Mouse (Mus musculus): ENCODE measurements around the gene Cdc14a.
A peak's percentile ranks its signal among the peaks of the same experiment; 100 is the strongest.

Cdc14a gene

GRCm38 (mm10) chr3:116423353-116424159 is at the start of gene Cdc14a:
Cdc14a (minus strand) TSS chr3:116424032.
- peak; percentile 87 for DNase-seq (ENCODE audit: low read depth, low spot score)

GRCm38 (mm10) chr3:116465709-116466108 is 41.9 kb upstream of the Cdc14a start:
- no peak for DNase-seq (ENCODE audit: low read depth, low spot score)

DNA sequence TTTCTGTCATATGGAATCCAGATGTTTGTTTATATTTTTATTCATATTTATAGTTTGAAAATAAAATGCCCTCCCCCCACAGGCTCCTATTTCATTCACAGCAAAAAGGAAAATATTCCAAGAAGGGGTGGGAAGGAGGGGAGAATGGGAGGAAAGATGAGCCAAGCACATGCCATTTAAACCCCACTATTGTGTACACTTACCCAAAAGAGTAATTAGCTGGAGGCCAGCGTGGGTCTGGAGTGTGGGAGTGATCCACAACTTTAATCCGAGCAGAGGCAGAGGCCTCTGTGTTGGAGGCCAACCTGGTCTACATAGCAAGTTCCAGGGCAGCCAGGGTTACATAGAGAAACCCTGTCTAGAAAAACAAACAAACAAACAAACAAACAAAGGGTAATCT is 40.5 kb upstream of the Cdc14a start:
- no peak for DNase-seq (ENCODE audit: low read depth, low spot score)

DNA sequence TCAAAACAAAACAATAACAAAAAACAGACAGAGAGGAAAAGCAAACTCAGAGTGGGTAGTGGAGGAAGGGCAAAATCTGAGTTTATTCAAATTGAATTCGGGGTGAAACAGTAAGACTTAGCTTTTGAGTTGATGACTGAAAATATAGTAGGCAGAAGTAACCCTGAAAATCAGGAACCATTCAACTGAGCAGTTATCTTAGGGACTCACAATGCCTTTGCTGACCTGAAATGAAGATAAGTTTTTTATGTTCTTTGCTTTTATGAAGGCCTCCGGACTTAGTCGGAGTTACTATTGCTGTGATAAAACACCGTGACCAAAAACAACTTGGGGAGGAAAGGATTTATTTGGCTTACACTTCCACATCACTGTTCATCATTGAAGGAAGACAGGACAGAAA is 37.2 kb upstream of the Cdc14a start:
- DNase-seq (ENCODE audit: low read depth, low spot score), result no peak

DNA sequence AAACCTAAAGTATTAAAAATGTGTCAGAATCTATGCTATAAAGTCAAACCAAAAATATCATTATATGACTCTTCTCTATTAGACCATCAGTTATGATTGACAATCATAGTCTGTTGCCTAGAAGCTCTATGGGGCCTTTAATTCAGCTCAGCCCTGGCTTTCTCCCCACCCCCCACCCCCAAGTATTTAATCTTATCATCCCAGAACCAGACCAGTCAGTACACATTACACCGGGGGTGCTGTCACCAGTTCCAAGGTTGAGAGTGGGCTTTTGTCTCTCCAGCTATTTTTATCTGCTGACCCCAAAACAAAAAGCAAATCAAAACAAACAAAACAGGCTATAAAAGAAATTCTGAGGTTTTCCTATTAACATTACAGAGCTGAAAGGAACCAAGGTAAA is 30.7 kb upstream of the Cdc14a start:
- no peak for DNase-seq (ENCODE audit: low read depth, low spot score)

DNA sequence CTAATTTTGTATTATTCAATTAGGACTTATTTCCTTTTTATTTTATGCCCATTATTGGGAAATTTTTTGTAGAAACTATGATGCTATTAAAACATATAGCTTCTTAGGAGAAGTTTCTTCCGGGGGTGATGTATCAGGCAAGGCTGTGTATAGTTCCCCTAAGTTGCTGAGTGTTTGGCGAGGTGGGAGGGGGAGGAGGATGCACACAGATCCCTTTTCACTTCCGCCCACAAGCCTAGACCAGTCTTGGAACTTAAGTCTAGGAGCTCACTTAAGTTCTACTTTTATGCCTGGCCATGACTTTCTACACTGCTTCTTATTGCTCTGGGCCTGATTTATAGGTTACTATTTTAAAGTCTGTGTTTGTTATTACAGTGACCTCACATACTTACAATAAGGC is 26.9 kb upstream of the Cdc14a start:
- peak; percentile 30 for DNase-seq (ENCODE audit: low read depth, low spot score)

DNA sequence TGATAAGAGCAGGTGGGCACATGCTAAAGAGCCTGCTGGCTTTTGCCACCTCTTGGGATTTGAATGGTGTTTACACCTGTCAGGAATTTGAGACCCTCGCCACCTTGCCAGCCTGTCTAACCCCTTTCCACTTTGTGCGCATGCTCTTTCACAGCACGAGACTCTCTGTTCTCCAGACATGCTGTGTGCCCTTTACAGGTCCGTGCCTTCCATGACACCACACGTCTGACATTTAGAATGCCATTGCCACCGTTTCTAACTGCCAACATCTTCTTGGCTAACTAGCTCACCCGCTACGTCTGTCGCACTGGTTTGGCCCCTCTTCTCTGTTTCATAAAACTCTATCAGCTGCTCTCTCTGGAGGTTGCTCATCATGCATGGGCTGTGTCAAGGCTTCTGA is 20.5 kb upstream of the Cdc14a start:
- no peak for DNase-seq (ENCODE audit: low read depth, low spot score)

- no peak for DNase-seq (ENCODE audit: low read depth, low spot score)
These were observed 19.0 kb upstream of the Cdc14a start for GRCm38 (mm10) chr3:116442788-116443187.

DNA sequence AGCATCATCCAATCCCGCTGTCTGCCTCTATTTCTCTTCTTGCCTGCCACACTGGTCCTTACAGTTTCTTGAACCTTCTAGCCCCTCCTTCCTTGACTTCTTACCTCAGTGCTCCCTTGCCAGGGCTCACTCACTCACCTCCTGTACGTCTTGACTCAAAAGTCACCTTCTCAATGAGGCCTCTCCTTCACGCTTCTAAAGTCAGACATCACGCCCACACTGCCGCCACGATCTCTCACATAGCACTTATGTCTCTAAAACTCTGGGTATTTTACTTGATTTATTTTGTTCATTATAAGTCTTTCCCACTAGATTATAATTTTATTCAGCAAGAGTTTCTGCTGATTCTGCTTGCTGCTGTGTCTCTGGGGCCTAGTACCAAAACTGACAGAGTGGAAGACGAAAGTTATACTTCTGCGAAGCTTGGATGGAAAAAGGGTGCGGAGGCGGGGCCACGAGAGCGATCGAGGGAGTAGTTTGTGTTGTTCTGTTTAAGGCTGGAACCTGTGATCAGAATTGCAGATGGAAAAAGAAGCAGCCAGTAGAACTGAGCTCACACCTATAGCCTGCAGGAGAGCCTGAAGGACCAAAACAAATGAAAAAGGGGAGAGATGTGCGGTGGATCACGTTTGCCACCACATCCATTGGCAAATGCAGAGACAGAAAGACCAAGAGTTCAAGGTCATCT is 17.8 kb upstream of the Cdc14a start:
- no peak for DNase-seq (ENCODE audit: low read depth, low spot score)

DNA sequence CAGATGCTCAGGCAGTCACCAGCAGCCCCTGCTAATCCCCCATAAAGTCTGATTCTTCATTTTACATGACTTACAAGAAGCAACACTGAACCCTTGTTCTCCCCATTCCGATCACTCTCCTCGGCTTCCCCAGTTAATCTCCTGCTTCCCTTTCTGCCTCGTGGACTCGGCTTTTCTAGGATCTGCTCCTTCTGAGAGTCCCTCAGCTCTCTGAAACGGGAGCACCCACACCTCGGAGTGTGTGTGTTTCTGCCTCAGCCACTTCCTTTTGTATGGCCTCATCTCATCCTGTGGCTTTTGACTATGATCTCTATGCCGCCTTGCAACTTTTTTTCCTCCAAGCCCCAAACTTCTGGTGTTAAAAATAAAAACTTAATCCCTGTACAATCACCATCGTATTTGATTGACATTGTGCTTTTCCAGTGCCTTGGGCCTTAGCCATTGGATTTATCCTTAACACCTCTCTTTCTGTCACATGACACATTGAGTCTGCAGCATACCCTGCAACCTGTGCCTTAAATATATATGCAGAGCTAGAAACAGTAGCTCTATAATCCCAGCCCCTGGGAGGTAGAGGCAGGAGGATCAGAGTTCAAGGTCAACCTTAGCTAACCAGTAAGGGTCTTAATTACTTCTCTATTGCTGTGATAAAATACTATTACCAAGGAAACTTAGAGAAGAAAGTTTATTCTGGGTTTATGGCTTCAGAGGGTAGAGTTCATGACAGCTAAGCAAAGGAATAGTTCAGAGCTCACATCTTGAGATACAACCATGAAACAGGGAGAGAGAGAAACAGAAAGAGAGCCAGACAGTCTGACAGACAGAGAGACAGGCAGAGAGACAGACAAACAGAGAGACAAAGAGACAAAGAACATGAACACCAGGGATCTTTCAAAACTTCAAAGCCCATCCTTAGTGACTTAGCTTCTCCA is 16.5 kb upstream of the Cdc14a start:
- DNase-seq (ENCODE audit: low read depth, low spot score), result no peak

GRCm38 (mm10) chr3:116436811-116437601 is 13.2 kb upstream of the Cdc14a start:
- no peak for DNase-seq (ENCODE audit: low read depth, low spot score)

GRCm38 (mm10) chr3:116436113-116436512 is 12.3 kb upstream of the Cdc14a start:
- DNase-seq (ENCODE audit: low read depth, low spot score), result no peak

GRCm38 (mm10) chr3:116434757-116435156 is 10.9 kb upstream of the Cdc14a start:
- no peak for DNase-seq (ENCODE audit: low read depth, low spot score)

DNA sequence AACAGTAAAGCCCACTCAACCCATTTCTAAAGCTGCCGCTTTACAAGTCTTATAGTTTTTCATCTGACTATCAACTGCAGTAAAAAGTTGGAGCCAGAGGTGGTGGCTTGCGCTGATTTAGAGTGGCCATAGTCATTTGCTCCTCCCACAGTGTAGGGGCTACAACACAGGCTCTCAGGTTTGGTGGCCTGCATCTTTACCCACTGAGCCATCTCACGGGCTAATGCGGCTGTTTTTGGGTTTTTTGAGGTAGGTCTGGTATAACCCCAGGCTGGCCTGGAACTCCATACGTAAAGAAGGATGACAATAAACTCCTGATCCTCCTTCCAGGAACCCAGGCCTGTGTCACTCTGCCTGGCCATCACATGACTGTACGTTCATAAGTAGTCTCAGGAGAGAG is 2.1 kb upstream of the Cdc14a start:
- DNase-seq (ENCODE audit: low read depth, low spot score), result no peak

GRCm38 (mm10) chr3:116424973-116425284 is 1.1 kb upstream of the Cdc14a start:
- DNase-seq (ENCODE audit: low read depth, low spot score), result peak; percentile 94

DNA sequence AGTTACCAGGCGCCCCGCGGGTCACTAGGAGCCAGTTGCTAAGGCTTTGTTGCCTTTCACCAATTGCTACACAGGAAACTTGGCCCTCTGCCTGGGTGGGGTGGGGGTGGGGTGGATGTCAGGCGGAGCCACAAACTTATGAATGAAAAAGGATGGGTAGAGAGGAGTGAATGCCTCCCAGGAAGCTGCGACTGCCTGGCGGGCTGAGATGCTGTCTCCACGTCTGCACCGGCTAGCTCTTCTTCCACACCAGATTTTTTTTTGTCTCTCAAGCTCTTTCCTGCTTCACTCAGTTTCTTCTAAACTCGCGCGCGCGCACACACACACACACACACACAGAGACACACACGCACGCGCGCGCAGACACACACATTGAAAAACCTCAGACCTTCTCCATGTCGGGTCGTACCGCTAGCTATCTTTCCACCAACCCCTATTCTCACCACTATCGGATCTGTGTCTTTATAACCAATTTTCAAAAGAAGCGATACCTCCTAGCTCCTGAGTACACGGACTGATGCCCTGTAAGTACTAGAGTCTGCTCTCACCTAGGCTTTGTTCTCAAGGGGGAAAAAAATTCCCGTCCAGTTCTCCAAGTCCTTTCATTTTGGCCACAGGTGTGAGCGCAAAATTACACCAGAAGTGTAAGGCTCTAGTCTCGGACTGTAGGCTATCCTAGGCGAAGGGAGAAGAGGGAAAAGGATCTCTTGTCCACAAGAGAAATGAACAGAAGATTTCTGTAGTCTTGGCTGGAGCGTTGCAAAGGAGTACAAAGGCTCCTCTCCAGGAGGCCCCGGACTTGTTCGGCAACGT is 534 bp upstream of the Cdc14a start:
- DNase-seq (ENCODE audit: low read depth, low spot score), result peak; percentile 20

DNA sequence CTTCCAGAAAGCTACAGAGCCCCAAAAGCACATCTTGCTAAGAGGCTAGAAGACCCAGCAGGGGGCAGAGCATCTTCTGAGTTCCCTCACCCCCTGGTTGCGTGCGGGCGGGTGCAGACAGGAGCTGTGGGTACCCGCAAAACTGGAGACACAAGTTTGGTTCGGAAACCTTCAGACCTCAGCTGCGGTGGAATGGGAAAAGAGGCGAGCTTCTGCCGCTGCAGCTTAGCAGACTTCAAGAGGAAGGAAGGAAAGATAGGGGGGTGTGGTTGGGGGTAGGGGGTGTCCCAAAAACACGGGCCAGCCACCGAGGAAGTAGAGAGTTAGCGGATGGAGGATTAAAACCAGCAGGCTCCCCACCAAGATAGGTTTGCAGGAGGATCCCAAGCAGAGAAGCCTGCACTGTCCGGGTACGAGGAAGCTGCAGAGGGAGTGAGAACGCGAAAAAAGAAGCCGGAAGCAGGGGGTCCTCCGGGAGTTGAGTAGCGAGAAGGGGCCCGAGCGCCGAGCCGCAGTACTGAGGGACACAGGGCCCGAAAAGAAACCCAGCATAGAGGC is 958 bp downstream of the Cdc14a start:
- peak; percentile 78 for DNase-seq (ENCODE audit: low read depth, low spot score)

GRCm38 (mm10) chr3:116422074-116422473 is 1.8 kb downstream of the Cdc14a start:
- DNase-seq (ENCODE audit: low read depth, low spot score), result no peak

GRCm38 (mm10) chr3:116421121-116421520 is 2.7 kb downstream of the Cdc14a start:
- no peak for DNase-seq (ENCODE audit: low read depth, low spot score)

GRCm38 (mm10) chr3:116419791-116420190 is 4.0 kb downstream of the Cdc14a start:
- DNase-seq (ENCODE audit: low read depth, low spot score), result no peak
